Mouse (Mus musculus) embryonic facial prominence, embryonic 10.5 days (tissue): ENCODE measurements around the gene Runx3. TPM values are rescaled to one million over a fixed set of nuclear protein-coding genes. Genes with fewer than 3 reads are reported as not detected.

ENCODE experiments used
- DNase-seq: peaks from one replicate; pipeline ENCODE4 v3.0.0-alpha.2; 2017; ENCODE audit warnings: low spot score
- H3K27ac ChIP-seq: fragments of 300-500 bp; sonication (generic); replicated peaks from 2 replicates; pipeline ENCODE4 v1.5.1; 2016; ENCODE audit warnings: mild to moderate bottlenecking
- H3K27me3 ChIP-seq: fragments of 300-500 bp; sonication (generic); replicated peaks from 2 replicates; pipeline ENCODE4 v1.6.1; 2016; ENCODE audit warnings: low read depth, mild to moderate bottlenecking; ENCODE audit not compliant: poor library complexity, severe bottlenecking
- H3K36me3 ChIP-seq: fragments of 300-500 bp; sonication (generic); replicated peaks from 2 replicates; pipeline ENCODE4 v1.6.1; 2016; ENCODE audit warnings: mild to moderate bottlenecking, moderate library complexity
- H3K4me1 ChIP-seq: fragments of 300-500 bp; sonication (generic); 2 replicates; pipeline ENCODE4 v1.6.1; 2016
- H3K4me3 ChIP-seq: fragments of 300-500 bp; sonication (generic); 2 replicates; pipeline ENCODE4 v1.5.1; 2016; ENCODE audit warnings: mild to moderate bottlenecking, moderate library complexity
- H3K9me3 ChIP-seq: fragments of 300-500 bp; sonication (generic); 2 replicates; pipeline ENCODE4 v1.6.1; 2016; ENCODE audit warnings: mild to moderate bottlenecking
- WGBS: fragments of 180-500 bp; shearing (Covaris S2); methylation state at CpG from one replicate; pipeline ENCODE4 v1.1.7; 2016; 5-methylcytosine and 5-hydroxymethylcytosine counted together
- polyA plus RNA-seq: library from polyadenylated mRNA; unstranded; fragments of >200 nt; fragmentation: Nextera tagmentation; extraction: Ambion mirVana; gene quantifications from 2 replicates; pipeline ENCODE4 v1.2.1, GENCODE M21; 2016

The Runx3 gene
- polyA plus RNA-seq, 1 experiment from 2014 or later = 0.04 TPM

DNA sequence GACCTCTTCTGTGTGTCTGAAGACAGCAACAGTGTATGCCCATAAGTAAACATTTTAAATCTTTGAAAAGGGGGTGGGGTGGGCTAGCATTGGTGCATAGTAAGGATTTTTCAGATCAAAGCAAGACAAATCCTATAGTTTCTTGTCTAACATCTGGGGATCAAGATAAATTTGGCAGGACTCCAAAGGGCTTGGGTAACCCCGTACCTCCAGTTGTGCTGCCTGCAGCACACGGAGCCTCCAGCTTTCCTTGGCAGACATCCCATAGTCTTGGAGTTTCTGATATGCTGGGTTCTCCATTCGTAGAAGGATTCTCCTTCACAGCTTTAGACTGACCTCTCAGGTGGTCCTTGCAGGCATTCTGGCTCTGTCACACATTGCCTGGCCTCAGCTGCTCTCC lies 27.6 kb upstream of the Runx3 start:
- no peak overlapping the region for H3K27ac ChIP-seq
- no peak for DNase-seq
- WGBS = 79% methylated on average over 3 of the region's 3 CpGs

DNA sequence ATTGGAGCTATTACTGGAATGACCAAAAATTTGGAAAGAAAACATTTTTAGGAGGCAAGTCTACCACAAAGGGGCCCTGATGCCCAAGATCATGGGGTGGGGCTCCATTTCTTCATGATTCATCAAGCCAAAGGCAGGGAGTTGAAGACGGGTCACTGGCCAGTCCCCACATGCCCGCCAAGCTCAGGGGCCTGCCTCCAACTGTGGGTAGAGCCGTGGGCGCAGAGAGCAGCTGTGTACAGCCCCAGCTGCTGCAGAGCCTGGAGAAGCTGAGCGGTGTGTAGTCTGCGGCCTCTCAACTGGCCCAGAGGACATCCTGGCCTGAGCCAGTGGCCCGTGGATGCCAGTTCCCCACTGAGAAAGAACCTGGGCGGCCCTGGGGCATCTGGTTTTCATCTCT lies 24.8 kb upstream of the Runx3 start:
- Histone ChIP-seq H3K4me3 (no peak overlapping the region), H3K27ac (no peak overlapping the region), H3K27me3 (no peaks in the 10 kb centered on the region; the same call in 1 of the 2 replicates), H3K9me3 (no peaks in the 10 kb centered on the region), H3K36me3 (no peaks in the 10 kb centered on the region), H3K4me1 (no peaks in the 10 kb centered on the region)
- no peak for DNase-seq
- WGBS = 82% methylated on average over 8 of the region's 8 CpGs

More for the DNA sequence above, 27.6 kb upstream of the Runx3 start:
- Histone ChIP-seq H3K36me3 (no peaks in the 10 kb centered on the region), H3K4me3 (no peak overlapping the region), H3K27me3 (no peaks in the 10 kb centered on the region; the same call in 1 of the 2 replicates), H3K9me3 (no peaks in the 10 kb centered on the region), H3K4me1 (peaks cover 11% of the 10 kb centered on the region)

DNA sequence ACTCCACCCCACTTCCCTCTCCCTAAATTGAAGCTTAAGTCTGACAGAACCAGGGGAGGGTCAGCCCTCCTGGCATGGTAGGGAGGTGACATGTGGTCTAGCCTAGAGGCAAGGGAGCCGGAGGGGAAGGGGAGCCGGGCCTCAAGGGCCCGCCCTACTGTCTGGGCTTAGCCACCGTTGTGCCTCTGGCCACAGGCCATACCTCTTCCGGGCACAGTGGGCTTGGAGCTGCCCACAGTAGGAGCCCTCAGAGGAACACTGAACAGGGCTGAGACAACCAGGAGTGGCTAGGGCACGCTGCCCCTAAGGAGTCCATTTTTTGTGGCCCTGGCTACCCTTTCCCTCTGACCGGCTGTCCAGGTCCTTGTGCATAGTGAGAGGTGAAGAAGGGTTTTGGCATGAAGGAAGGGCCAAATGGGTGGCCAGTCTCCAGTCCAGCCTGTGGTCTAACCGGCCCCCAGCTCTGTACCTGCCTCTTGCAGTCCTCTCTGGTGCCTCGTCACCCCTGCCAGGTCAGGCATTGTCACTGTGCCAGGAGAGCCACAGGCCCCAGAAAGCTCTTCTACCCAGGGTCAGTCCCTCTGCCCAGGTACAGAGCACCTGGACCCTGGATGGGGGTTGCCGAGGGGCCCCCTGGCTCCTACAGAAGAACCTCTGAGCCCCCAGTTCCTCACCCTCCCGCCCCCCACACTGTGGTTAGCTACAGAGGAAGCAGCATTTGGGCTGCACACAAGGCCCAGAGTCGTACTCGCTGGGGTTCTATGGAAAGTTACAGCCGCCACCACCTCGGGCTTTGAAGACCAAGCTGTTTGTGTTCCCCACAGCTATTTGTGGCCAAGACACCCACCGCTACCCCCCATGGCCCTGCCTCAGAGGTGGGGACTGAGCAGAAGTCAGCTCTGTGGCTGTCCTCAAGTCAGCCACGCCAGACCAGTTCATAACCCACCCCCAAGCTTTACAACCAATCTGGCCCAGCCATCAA lies 22.3 kb upstream of the Runx3 start:
- Histone ChIP-seq H3K36me3 (no peaks in the 10 kb centered on the region), H3K4me1 (no peaks in the 10 kb centered on the region), H3K4me3 (no peak overlapping the region), H3K27me3 (peaks cover 12% of the 10 kb centered on the region), H3K9me3 (no peaks in the 10 kb centered on the region), H3K27ac (no peak overlapping the region)
- no peak for DNase-seq
- WGBS = 88% methylated on average over 17 of the region's 17 CpGs

DNA sequence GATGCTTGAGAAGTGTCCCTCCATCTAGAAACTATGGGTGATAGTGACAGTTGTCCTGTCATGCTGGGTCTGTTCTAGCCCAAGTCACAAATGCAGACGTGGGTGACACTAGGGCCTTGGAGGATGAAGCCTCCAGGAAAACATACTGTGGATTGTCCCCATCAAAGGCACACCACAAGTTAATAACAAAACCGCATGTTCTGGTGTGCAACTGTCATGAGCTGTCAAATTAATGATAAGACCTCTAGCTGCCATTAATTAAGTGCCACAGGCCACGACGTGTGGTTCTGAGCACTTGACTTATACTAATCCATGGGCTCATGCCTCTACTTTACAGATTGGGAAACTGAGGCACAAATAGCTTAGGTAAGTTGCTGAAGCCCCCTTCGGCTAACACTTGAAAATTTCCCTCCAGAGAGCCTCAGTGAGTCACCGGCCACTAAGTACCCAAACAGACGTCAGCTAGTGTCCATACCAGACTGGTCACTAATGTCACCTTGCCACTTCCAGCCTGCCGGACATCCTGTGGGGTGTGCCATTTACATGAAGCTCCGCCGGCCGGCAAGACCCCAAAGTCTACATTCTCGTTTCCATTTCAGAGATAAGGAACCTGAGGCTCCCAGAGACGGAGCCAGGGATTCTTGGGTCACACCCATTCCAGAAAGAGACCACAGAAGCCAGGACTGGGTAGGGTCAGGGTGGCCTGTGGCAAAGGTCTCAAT lies 18.3 kb upstream of the Runx3 start:
- H3K4me3 ChIP-seq = no peak overlapping the region
- H3K9me3 ChIP-seq = no peaks in the 10 kb centered on the region
- peaks cover 6% of the 10 kb centered on the region for H3K4me1 ChIP-seq
- no peaks in the 10 kb centered on the region for H3K36me3 ChIP-seq
- H3K27ac ChIP-seq = no peak overlapping the region
- no peak for DNase-seq
- 87% methylated on average over 13 of the region's 13 CpGs for WGBS
- peaks cover 24% of the 10 kb centered on the region for H3K27me3 ChIP-seq

DNA sequence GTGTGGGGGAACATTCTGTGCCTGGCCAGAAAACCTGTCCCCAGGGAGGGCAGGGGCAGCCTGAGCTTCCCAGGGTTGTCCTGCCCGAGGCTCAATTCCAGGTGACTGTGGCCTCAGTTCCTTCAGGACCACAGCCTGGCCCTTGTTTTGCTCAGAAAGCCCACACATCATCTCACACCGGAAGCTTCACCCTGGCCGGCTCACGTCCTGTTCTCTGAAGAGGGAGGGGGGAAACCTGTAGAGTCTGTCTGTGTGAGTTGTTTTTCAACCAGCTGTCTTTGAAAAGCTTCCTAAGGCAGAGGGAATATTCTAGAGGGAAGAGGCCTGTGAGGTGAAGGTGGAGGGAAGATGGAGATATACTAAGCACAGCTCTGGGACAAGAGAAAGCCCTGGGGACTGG lies 17.7 kb upstream of the Runx3 start:
- Histone ChIP-seq H3K27ac (no peak overlapping the region), H3K4me1 (peaks cover 8% of the 10 kb centered on the region)
- DNase-seq = no peak

DNA sequence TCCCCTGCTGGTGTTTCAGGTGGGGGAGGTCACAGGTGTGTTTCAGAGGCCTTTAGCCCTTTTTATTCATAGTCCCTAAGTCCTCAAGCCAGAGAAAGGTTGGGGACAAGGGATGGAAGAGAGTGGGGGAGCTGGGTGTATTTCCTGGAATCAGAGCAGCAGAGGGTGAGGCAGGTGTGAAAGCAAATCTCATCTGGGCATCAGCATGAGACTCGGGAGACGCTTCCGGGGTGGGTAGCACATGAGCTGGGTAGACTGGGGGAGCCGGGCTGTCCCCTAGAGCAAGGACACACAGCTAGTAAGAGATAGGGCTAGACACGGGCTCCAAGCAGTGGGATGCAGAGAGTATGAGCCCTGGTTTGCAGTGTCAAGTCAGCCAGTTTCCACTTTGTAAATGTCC lies 16.7 kb upstream of the Runx3 start:
- no peaks in the 10 kb centered on the region for H3K9me3 ChIP-seq
- no peak for DNase-seq
- WGBS = 64% methylated on average over 5 of the region's 5 CpGs
- no peak overlapping the region for H3K27ac ChIP-seq
- no peaks in the 10 kb centered on the region for H3K36me3 ChIP-seq
- H3K4me3 ChIP-seq = no peak overlapping the region
- peaks cover 8% of the 10 kb centered on the region for H3K4me1 ChIP-seq
- peaks cover 24% of the 10 kb centered on the region for H3K27me3 ChIP-seq

More for the DNA sequence above, 17.7 kb upstream of the Runx3 start:
- Histone ChIP-seq H3K9me3 (no peaks in the 10 kb centered on the region), H3K36me3 (no peaks in the 10 kb centered on the region), H3K4me3 (no peak overlapping the region), H3K27me3 (peaks cover 24% of the 10 kb centered on the region)
- WGBS = 50% methylated on average over 4 of the region's 4 CpGs

DNA sequence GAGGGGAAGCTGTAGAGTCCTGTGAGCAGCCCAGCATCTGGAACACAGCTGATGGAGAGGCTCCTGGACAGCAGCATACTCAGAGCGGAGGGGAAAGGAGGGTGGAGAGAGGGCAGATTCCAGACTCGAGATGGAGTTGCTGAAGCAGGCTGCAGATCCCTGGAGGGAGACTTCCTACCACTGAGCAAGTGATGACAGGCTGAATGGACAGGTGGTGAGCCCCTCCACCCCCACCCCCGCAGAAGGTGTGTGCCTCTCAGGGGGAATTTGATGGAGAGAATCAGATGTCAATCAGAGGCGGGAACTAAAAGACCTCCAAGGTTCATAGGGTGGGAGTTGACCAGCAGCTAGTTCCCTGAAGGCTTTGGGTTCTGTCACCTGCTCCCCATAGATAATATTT lies 13.5 kb upstream of the Runx3 start:
- WGBS = 46% methylated on average over 4 of the region's 4 CpGs
- H3K4me1 ChIP-seq = peaks cover 8% of the 10 kb centered on the region
- no peaks in the 10 kb centered on the region for H3K36me3 ChIP-seq
- H3K9me3 ChIP-seq = peaks cover 5% of the 10 kb centered on the region; the same call in 1 of the 2 replicates
- no peak overlapping the region for H3K4me3 ChIP-seq
- DNase-seq = peak; percentile 28
- H3K27ac ChIP-seq = no peak overlapping the region
- H3K27me3 ChIP-seq = peaks cover 32% of the 10 kb centered on the region

DNA sequence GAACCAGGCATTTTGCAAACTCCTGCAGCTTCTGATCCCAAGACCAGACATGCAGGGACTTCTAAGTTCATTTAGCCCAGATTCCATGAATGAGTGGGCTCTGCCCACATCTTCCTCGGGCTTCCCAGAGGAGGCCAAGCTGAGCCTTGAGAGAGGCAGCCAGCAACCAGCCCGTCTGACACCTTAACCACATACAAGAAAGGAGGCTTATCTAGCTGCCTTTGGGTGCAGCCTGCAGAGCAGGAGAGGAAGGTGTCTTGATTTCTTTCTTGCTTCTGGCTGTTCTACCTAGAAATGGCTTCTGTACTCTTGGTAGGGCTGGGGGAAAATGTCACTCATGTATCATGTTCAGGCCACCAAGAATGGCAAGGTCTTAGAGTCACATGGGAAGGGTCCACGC lies 11.8 kb upstream of the Runx3 start:
- DNase-seq = no peak
- no peaks in the 10 kb centered on the region for H3K36me3 ChIP-seq
- peaks cover 8% of the 10 kb centered on the region for H3K4me1 ChIP-seq
- H3K4me3 ChIP-seq = no peak overlapping the region
- WGBS = 66% methylated on average over 3 of the region's 3 CpGs
- H3K27me3 ChIP-seq = peaks cover 22% of the 10 kb centered on the region
- peaks cover 13% of the 10 kb centered on the region for H3K9me3 ChIP-seq
- H3K27ac ChIP-seq = no peak overlapping the region

DNA sequence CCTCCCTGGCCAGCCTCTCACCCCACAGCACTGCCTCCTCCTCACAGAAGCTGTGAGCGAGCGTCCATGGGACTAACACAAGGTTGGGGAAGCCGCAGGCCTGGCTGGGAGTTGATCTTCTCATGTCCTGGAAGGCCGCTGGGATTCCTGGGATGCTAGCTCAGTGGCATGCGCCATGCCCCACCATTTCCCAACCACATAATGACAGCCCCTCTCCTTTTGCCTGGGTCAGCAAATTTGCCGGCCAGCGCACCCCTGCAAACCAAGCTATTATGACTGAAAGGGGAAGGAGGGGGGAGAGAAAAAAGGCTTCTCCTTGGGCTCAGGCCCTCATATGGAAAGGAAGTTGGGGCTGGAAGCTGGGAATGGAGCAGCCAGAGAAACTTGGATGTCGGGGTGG lies 6.8 kb upstream of the Runx3 start:
- WGBS = 83% methylated on average over 8 of the region's 8 CpGs
- Histone ChIP-seq H3K36me3 (no peaks in the 10 kb centered on the region), H3K27me3 (peaks cover 15% of the 10 kb centered on the region)

DNA sequence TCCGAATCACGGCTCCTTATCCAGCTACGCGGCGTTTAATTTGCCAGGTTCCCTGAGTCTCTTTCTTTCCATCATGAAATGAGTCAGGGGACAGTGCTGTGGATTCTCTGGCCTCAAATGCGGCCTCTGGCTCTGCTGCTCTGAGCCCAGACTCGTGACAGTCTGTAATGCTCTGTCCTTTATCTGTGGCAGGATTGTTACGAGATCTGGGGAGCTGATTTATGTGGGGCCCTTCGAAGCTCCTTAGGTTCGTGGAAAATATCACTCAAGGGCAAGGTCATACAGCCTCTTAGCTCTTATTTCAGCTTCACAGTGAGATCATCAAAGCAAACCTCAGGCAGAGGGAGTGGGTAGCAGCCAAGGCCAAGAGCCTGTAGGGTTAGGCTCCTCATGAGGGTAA lies 6.2 kb upstream of the Runx3 start:
- 85% methylated on average over 10 of the region's 10 CpGs for WGBS
- Histone ChIP-seq H3K27me3 (peaks cover 12% of the 10 kb centered on the region; the same call in 1 of the 2 replicates), H3K27ac (0 out of 2 replicates have a peak overlapping the region, but pooled peaks have one; percentile 30), H3K9me3 (peaks cover 13% of the 10 kb centered on the region), H3K36me3 (no peaks in the 10 kb centered on the region), H3K4me1 (peaks cover 24% of the 10 kb centered on the region), H3K4me3 (no peak overlapping the region)
- DNase-seq = no peak

More for the DNA sequence above, 6.8 kb upstream of the Runx3 start:
- no peak overlapping the region for H3K4me3 ChIP-seq
- H3K9me3 ChIP-seq = peaks cover 13% of the 10 kb centered on the region
- H3K27ac ChIP-seq = no peak overlapping the region
- peaks cover 24% of the 10 kb centered on the region for H3K4me1 ChIP-seq
- no peak for DNase-seq

DNA sequence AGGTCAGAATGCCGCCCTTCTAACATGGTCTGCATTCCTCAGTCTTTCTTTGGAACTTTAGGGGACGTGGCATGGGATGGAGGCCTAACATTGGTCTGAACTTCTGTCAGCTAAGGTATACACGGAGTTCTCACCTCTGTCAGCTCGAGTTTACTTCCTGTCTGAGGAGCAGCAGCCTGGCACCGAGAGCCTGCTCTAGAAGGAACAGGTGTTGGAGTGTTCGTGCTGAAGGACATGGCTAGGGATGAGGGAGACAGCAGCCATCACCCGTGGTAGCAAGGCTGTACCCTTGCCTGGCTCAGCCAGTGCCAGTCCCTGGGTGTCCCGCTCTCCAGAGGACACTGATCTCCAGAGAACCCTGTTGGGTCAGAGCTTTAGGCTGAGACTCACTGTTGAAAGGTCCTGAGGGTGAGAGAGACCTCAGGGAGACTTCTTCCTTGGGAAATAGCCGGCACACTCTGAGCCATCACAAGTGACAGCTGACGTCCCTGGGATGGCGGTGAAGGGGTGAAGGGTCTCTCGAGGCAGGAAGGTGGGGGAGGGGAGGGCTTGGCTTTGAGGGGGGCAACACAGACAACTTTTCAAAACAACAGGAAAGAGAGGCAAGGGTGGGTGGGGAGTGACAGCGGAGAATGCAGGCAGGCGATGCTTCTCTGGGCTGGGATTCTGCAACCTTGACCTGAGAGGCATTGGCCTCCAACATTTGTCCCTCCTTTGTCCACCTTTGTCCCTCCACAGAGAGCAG lies 4.9 kb upstream of the Runx3 start:
- DNase-seq = no peak
- H3K27me3 ChIP-seq = 0 out of 2 replicates have a peak, but pooled peaks cover 5% of the 10 kb centered on the region
- no peak overlapping the region for H3K27ac ChIP-seq
- 52% methylated on average over 14 of the region's 14 CpGs for WGBS
- peaks cover 35% of the 10 kb centered on the region for H3K4me1 ChIP-seq
- H3K4me3 ChIP-seq = no peak overlapping the region
- H3K9me3 ChIP-seq = peaks cover 13% of the 10 kb centered on the region
- no peaks in the 10 kb centered on the region for H3K36me3 ChIP-seq

DNA sequence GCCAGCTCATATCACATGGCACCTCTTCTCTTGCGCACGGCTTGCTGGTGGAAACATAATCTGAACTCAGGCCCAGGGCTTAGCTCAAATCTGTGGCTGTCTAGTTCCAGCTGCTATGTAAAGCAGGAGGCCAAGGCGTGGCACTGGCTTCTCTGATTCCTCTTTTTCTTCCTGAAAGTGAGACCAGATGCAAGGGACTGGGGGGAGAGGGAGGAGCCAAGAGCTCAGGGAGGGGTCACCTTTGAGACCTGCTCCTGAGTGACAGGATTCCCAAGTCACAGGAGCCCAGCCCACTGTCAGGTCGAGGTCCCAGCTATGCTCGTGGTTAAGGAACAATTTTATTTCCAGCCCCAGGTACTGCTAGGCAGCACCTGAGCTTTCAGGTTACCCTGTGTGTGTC lies 4.1 kb upstream of the Runx3 start:
- H3K4me1 ChIP-seq = peaks cover 35% of the 10 kb centered on the region

More for the DNA sequence above, 4.1 kb upstream of the Runx3 start:
- Histone ChIP-seq H3K36me3 (no peaks in the 10 kb centered on the region), H3K27me3 (0 out of 2 replicates have a peak, but pooled peaks cover 5% of the 10 kb centered on the region), H3K4me3 (no peak overlapping the region), H3K9me3 (peaks cover 13% of the 10 kb centered on the region), H3K27ac (no peak overlapping the region)
- WGBS = 57% methylated on average over 5 of the region's 5 CpGs
- no peak for DNase-seq
